Mouse (Mus musculus): ENCODE measurements around the gene Ctnnd1. TPM values are rescaled to one million over a fixed set of nuclear protein-coding genes. Genes with fewer than 3 reads are reported as not detected.

Gene Ctnnd1
- 57.2 and 64.1 TPM in 2 replicates for polyA plus RNA-seq (2015; fragmentation: Nextera tagmentation; extraction: Ambion mirVana)

GRCm38 (mm10) chr2:84650464-84651195 is at the start of gene Ctnnd1:
Ctnnd1 (minus strand) TSS chr2:84650765.
- peak within 1 kb of the TSS; percentile 61 for H3K4me2 ChIP-seq (ENCODE audit: low read depth, low read length)
- peak within 1 kb of the TSS; percentile 69 for H3K4me3 ChIP-seq (ENCODE audit: low read length)
- WGBS, result under 1% methylated on average over 15 of the region's 15 CpGs
- no peaks in the 10 kb centered on the region for H3K27me3 ChIP-seq (replicated peaks; ENCODE audit: control insufficient read depth, insufficient read depth, low read length)
- H3K27ac ChIP-seq (ENCODE audit: low read length), result peak within 1 kb of the TSS; percentile 97
- H3K9me3 ChIP-seq (ENCODE audit: control insufficient read depth, low read length), result no peaks in the 10 kb centered on the region
- no peaks in the 10 kb centered on the region for H3K36me3 ChIP-seq (ENCODE audit: control insufficient read depth, insufficient read depth, low read length)
- ATAC-seq, result peak; percentile 98
- 0 out of 2 replicates have a peak, but pooled peaks cover 12% of the 10 kb centered on the region for H3K4me1 ChIP-seq (ENCODE audit: control insufficient read depth, insufficient read depth, low read length)
- peak within 1 kb of the TSS; percentile 82 for H3K9ac ChIP-seq (ENCODE audit: low read depth, low read length)

DNA sequence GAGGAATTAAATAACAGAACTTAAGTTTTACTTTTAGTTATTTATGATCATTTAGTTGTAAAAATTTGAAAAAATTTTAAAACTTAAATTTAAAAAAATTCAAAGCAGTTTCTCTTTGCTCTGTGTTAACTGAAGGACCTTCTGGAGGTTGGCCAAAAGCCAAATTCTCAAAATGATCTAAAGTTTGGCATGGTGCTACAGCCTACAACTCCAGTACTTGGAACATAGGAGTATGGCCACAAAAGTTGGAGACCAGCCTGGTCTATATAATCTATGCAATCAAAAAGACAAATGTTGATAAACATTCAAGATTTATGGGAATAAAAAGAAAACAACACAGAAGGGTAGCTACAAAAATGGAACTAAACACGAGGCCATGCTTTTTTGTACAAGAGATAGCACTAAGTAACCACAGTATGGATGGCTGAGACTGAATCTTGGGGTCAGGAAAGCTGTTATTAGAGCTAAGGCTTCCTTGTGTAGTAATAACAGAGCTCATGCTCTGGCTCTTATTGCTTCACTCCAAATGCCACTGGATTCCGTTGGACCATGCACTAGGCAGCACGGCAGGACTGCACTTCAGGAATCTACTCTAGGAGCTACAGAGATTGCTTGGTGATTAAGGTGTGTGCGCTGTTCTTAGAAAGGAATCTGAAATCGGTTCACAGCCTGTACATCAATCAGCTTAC is 44.6 kb upstream of the Ctnnd1 start:
- 75% methylated on average over 5 of the region's 5 CpGs for WGBS
- Histone ChIP-seq H3K4me2 (ENCODE audit: low read depth, low read length) (no peak overlapping the region), H3K27ac (ENCODE audit: low read length) (no peak overlapping the region), H3K9me3 (ENCODE audit: control insufficient read depth, low read length) (no peaks in the 10 kb centered on the region), H3K4me1 (ENCODE audit: control insufficient read depth, insufficient read depth, low read length) (no peaks in the 10 kb centered on the region), H3K36me3 (ENCODE audit: control insufficient read depth, insufficient read depth, low read length) (peaks cover 13% of the 10 kb centered on the region), H3K4me3 (ENCODE audit: low read length) (no peak overlapping the region), H3K9ac (ENCODE audit: low read depth, low read length) (no peak overlapping the region), H3K27me3 (replicated peaks; ENCODE audit: control insufficient read depth, insufficient read depth, low read length) (no peaks in the 10 kb centered on the region)
- ATAC-seq, result no peak

DNA sequence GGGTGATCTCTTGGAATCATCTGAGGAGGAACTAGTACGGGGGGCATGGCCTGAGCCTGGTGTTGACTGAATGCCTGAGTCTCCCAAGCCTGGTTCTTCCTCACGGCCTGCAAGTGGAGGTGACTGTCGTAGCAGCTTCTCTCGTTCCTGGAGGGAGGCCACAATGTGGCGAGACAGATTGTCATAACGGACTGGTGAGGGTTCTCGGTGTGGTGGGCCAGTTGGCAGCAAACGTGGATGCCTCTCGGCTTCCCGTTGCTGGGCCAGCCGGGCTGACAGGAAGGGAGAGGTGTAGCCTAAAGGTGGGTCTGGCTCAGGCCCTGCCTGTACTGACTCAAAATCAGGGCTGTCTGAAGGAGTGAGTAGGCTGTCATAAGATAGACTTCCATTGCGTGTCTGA is 39.5 kb upstream of the Ctnnd1 start:
- Histone ChIP-seq H3K9me3 (ENCODE audit: control insufficient read depth, low read length) (no peaks in the 10 kb centered on the region), H3K4me2 (ENCODE audit: low read depth, low read length) (no peak overlapping the region), H3K36me3 (ENCODE audit: control insufficient read depth, insufficient read depth, low read length) (peaks cover 28% of the 10 kb centered on the region), H3K9ac (ENCODE audit: low read depth, low read length) (no peak overlapping the region), H3K27ac (ENCODE audit: low read length) (no peak overlapping the region), H3K27me3 (replicated peaks; ENCODE audit: control insufficient read depth, insufficient read depth, low read length) (no peaks in the 10 kb centered on the region), H3K4me1 (ENCODE audit: control insufficient read depth, insufficient read depth, low read length) (no peaks in the 10 kb centered on the region), H3K4me3 (ENCODE audit: low read length) (no peak overlapping the region)
- WGBS, result 88% methylated on average over 12 of the region's 12 CpGs
- ATAC-seq, result no peak

GRCm38 (mm10) chr2:84688080-84688844 is 37.7 kb upstream of the Ctnnd1 start:
- 69% methylated on average over 2 of the region's 2 CpGs for WGBS
- Histone ChIP-seq H3K4me3 (ENCODE audit: low read length) (no peak overlapping the region), H3K4me2 (ENCODE audit: low read depth, low read length) (no peak overlapping the region), H3K9ac (ENCODE audit: low read depth, low read length) (no peak overlapping the region), H3K36me3 (ENCODE audit: control insufficient read depth, insufficient read depth, low read length) (peaks cover 21% of the 10 kb centered on the region), H3K4me1 (ENCODE audit: control insufficient read depth, insufficient read depth, low read length) (no peaks in the 10 kb centered on the region), H3K27ac (ENCODE audit: low read length) (no peak overlapping the region), H3K27me3 (replicated peaks; ENCODE audit: control insufficient read depth, insufficient read depth, low read length) (no peaks in the 10 kb centered on the region), H3K9me3 (ENCODE audit: control insufficient read depth, low read length) (no peaks in the 10 kb centered on the region; the same call in 1 of the 2 replicates)
- no peak for ATAC-seq

GRCm38 (mm10) chr2:84682605-84683183 is 32.1 kb upstream of the Ctnnd1 start:
- Histone ChIP-seq H3K4me1 (ENCODE audit: control insufficient read depth, insufficient read depth, low read length) (peaks cover 10% of the 10 kb centered on the region), H3K9me3 (ENCODE audit: control insufficient read depth, low read length) (no peaks in the 10 kb centered on the region; the same call in 1 of the 2 replicates), H3K27me3 (replicated peaks; ENCODE audit: control insufficient read depth, insufficient read depth, low read length) (no peaks in the 10 kb centered on the region), H3K36me3 (ENCODE audit: control insufficient read depth, insufficient read depth, low read length) (no peaks in the 10 kb centered on the region), H3K27ac (ENCODE audit: low read length) (no peak overlapping the region), H3K4me2 (ENCODE audit: low read depth, low read length) (no peak overlapping the region), H3K9ac (ENCODE audit: low read depth, low read length) (no peak overlapping the region), H3K4me3 (ENCODE audit: low read length) (no peak overlapping the region)
- ATAC-seq, result no peak
- 55% methylated on average over 6 of the region's 6 CpGs for WGBS

DNA sequence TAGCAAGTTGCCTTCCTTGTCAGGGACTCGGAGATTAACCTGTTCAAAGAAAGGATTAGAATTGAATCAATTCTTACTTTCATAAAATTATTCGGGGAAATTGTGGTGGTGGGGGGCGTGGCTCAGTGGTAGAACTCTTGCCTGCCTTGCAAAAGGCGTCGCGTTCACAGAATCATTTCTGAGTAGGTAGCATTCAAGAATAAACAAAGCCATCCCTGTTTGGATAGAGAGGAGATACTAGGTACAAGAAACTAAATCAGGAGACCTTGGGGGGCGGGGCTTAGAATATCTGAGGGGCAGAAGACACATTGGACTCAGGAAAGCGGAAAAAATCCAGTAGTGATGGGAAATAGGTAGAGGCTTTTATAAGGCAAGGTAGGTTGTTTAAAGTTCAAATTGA is 28.5 kb upstream of the Ctnnd1 start, which contains the start of gene Tmx2:
Gene Tmx2, minus strand, starts transcription at position 125 of the 400 bp plus-strand sequence.
- peak within 1 kb of the TSS; percentile 77 for H3K4me2 ChIP-seq (ENCODE audit: low read depth, low read length)
- no peaks in the 10 kb centered on the region for H3K27me3 ChIP-seq (replicated peaks; ENCODE audit: control insufficient read depth, insufficient read depth, low read length)
- peak within 1 kb of the TSS; percentile 92 for H3K27ac ChIP-seq (ENCODE audit: low read length)
- 11% methylated on average over 8 of the region's 8 CpGs for WGBS
- peak within 1 kb of the TSS; percentile 94 for H3K9ac ChIP-seq (ENCODE audit: low read depth, low read length)
- peaks cover 15% of the 10 kb centered on the region for H3K4me1 ChIP-seq (ENCODE audit: control insufficient read depth, insufficient read depth, low read length)
- peak within 1 kb of the TSS; percentile 92 for H3K4me3 ChIP-seq (ENCODE audit: low read length)
- no peaks in the 10 kb centered on the region for H3K9me3 ChIP-seq (ENCODE audit: control insufficient read depth, low read length)
- no peak for ATAC-seq
- no peaks in the 10 kb centered on the region for H3K36me3 ChIP-seq (ENCODE audit: control insufficient read depth, insufficient read depth, low read length)

DNA sequence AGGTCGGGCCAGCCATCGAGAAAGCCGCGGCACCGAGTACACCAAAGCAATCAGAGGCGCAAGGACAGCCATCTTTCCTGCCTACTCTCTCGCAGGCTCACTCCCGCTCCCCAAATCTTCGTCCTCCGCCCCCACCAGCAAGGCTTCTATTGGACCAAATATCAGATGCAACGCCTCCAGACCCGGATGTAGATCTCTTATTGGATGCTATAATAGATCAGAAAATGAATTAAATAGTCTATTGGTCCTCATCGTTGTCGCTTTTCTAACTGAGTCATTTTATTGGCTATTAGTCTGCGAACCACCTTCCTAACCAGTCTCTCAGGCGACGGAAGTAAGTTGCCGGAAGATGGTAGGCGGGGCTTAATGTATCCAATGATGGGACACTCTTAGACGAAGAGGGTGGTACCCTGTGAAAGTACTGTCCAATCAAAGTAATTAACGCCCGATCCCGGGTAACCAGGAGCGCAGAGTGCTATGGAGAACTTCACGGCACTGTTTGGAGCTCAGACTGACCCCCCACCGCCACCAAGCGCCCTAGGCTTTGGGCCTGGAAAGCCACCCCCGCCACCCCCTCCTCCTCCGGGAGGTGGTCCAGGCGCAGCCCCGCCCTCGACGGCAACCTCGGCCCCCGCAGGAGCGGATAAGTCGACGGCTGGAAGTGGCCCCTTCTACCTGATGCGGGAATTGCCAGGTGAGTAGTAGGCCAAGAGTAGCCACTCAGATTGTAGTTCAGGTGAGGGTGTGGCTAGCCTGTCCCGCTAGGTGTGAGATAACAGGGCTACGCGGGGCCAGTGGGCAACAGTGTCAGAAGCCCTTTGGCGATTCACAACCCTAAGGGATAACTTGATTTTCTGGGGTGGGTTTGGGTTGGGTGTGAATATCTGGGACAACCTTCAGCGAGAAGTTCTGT is 27.7 kb upstream of the Ctnnd1 start, which contains the start of the genes Gm28635 and Med19:
Gene Gm28635, minus strand, starts transcription at position 74 of the 913 bp plus-strand sequence.
Gene Med19, plus strand, starts transcription at position 435 of the 913 bp plus-strand sequence.
- WGBS, result under 1% methylated on average over 44 of the region's 44 CpGs
- ATAC-seq, result peak; percentile 99

GRCm38 (mm10) chr2:84677270-84677967 is 26.9 kb upstream of the Ctnnd1 start:
- Histone ChIP-seq H3K9me3 (ENCODE audit: control insufficient read depth, low read length) (no peaks in the 10 kb centered on the region), H3K4me1 (ENCODE audit: control insufficient read depth, insufficient read depth, low read length) (peaks cover 12% of the 10 kb centered on the region), H3K27me3 (replicated peaks; ENCODE audit: control insufficient read depth, insufficient read depth, low read length) (no peaks in the 10 kb centered on the region), H3K9ac (ENCODE audit: low read depth, low read length) (peak overlapping the region; percentile 76), H3K4me2 (ENCODE audit: low read depth, low read length) (peak overlapping the region; percentile 68), H3K36me3 (ENCODE audit: control insufficient read depth, insufficient read depth, low read length) (no peaks in the 10 kb centered on the region), H3K27ac (ENCODE audit: low read length) (peak overlapping the region; percentile 64; the same call in 1 of the 2 replicates), H3K4me3 (ENCODE audit: low read length) (peak overlapping the region; percentile 92)
- ATAC-seq, result peak; percentile 66
- 7% methylated on average over 22 of the region's 22 CpGs for WGBS

More for the DNA sequence above, 27.7 kb upstream of the Ctnnd1 start, which contains the start of the genes Gm28635 and Med19:
- peaks cover 15% of the 10 kb centered on the region for H3K4me1 ChIP-seq (ENCODE audit: control insufficient read depth, insufficient read depth, low read length)
- peak within 1 kb of the TSS; percentile 77 for H3K4me2 ChIP-seq (ENCODE audit: low read depth, low read length)
- H3K9ac ChIP-seq (ENCODE audit: low read depth, low read length), result peak within 1 kb of the TSS; percentile 94
- no peaks in the 10 kb centered on the region for H3K36me3 ChIP-seq (ENCODE audit: control insufficient read depth, insufficient read depth, low read length)
- H3K27ac ChIP-seq (ENCODE audit: low read length), result peak within 1 kb of the TSS; percentile 92
- peak within 1 kb of the TSS; percentile 92 for H3K4me3 ChIP-seq (ENCODE audit: low read length)
- H3K27me3 ChIP-seq (replicated peaks; ENCODE audit: control insufficient read depth, insufficient read depth, low read length), result no peaks in the 10 kb centered on the region
- no peaks in the 10 kb centered on the region for H3K9me3 ChIP-seq (ENCODE audit: control insufficient read depth, low read length)
